Comparison of ENCODE assay signal across 28 mouse cellular contexts in the genomic region with DNA sequence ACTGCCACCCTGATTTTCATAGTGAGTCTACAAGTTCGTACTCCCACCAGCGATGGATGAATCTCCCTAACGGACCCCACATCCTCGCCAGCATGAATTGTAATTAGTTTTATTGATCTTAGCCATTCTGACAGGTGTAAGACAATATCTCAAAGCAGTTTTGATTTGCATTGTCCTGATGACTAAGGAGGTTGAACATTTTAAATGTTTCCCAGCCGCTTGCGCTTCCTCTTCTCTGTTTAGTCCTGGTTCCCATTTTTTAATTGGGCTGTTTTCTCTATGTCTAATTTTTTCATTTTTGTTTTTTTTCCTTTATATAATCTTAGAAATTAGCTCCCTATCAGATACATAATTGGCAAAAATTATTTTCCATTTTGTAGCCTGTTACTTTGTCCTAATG.
"Had no signal": no experiment of that assay in that cellular context is flagged by ENCODE, and none has a peak within 500 bp of the region (broad histone marks: within the 10 kb centered on the region; RNA-seq: fewer than 3 reads in every experiment).

No protein-coding gene starts in this region.

- DNase-seq: cerebellum, adult 18-20 months; cerebellum, adult 2 months; cerebellum, adult 9-10 months; cerebellum, adult 9-11 months; cerebellum, postnatal 10 days; cerebellum, postnatal 14 days; cerebellum, postnatal 25 days; cerebellum, postnatal 36 days; embryo, embryonic 11 days; forebrain, postnatal 0 days; gastrocnemius, adult 2 months; gastrocnemius, postnatal 10 days; gastrocnemius, postnatal 14 days; gastrocnemius, postnatal 36 days; heart, adult 11 months; heart, adult 18-20 months; heart, adult 2 months had no signal

- H3K4me2 ChIP-seq: embryonic facial prominence, embryonic 12.5 days; embryonic facial prominence, embryonic 13.5 days; embryonic facial prominence, embryonic 15.5 days; forebrain, embryonic 12.5 days; forebrain, embryonic 13.5 days; forebrain, embryonic 15.5 days had no signal

- ATAC-seq: forebrain, embryonic 13.5 days; forebrain, embryonic 14.5 days; forebrain, embryonic 15.5 days; forebrain, embryonic 16.5 days had no signal

- H3K4me3 ChIP-seq: embryonic facial prominence, embryonic 10.5 days; embryonic facial prominence, embryonic 12.5 days; embryonic facial prominence, embryonic 13.5 days; embryonic facial prominence, embryonic 15.5 days; erythroblast, embryonic 14.5 days; forebrain, embryonic 10.5 days; forebrain, embryonic 12.5 days; forebrain, embryonic 13.5 days; forebrain, embryonic 15.5 days; gastrocnemius, adult 2 months; heart, adult 2 months had no signal

- H3K36me3 ChIP-seq: embryonic facial prominence, embryonic 10.5 days; embryonic facial prominence, embryonic 12.5 days; embryonic facial prominence, embryonic 13.5 days; embryonic facial prominence, embryonic 15.5 days; forebrain, embryonic 10.5 days; forebrain, embryonic 12.5 days; forebrain, embryonic 15.5 days had no signal

- H3K27me3 ChIP-seq: embryonic facial prominence, embryonic 12.5 days; embryonic facial prominence, embryonic 13.5 days; embryonic facial prominence, embryonic 15.5 days; forebrain, embryonic 12.5 days; forebrain, embryonic 13.5 days; forebrain, embryonic 15.5 days had no signal

- H3K4me1 ChIP-seq: embryonic facial prominence, embryonic 15.5 days; forebrain, embryonic 12.5 days; forebrain, embryonic 13.5 days; forebrain, embryonic 15.5 days had no signal

- H3K9me3 ChIP-seq: embryonic facial prominence, embryonic 10.5 days; embryonic facial prominence, embryonic 12.5 days; embryonic facial prominence, embryonic 15.5 days; forebrain, embryonic 12.5 days; forebrain, embryonic 13.5 days; forebrain, embryonic 15.5 days had no signal

- H3K27ac ChIP-seq: embryonic facial prominence, embryonic 10.5 days; embryonic facial prominence, embryonic 12.5 days; embryonic facial prominence, embryonic 13.5 days; embryonic facial prominence, embryonic 15.5 days; forebrain, embryonic 10.5 days; forebrain, embryonic 12.5 days; forebrain, embryonic 13.5 days; forebrain, embryonic 15.5 days; gastrocnemius, adult 2 months; heart, adult 2 months had no signal

- H3K9ac ChIP-seq: embryonic facial prominence, embryonic 12.5 days; embryonic facial prominence, embryonic 13.5 days; embryonic facial prominence, embryonic 15.5 days; forebrain, embryonic 12.5 days; forebrain, embryonic 13.5 days; forebrain, embryonic 15.5 days; forebrain, postnatal 0 days had no signal
